In genomic region chr2:65990108-65990507, GRCm38 (mm10) we compare ENCODE assay signal across 15 mouse cellular contexts.
A peak's percentile ranks its signal among the peaks of the same experiment; 100 is the strongest.
DNase-seq lines count a peak whose midpoint lies in the region; ATAC-seq and TF ChIP-seq lines count a peak whose summit lies in the region.
"Had no signal": no experiment of that assay in that cellular context is flagged by ENCODE, and none has a peak within 500 bp of the region (broad histone marks: within the 10 kb centered on the region; RNA-seq: fewer than 3 reads in every experiment).

No protein-coding gene starts in this region.

- peak; percentile 49 for TF ChIP-seq CTCF in left cerebral cortex, adult 2 months (IDR thresholded peaks at IDR 0.05)
- TF ChIP-seq CTCF in ES-Bruce4 (IDR thresholded peaks at IDR 0.05; ENCODE audit: low read depth, low read length): peak; percentile 3

- H3K4me2 ChIP-seq in forebrain, embryonic 14.5 days (ENCODE audit: low read length): no peak overlapping the region
- no peak overlapping the region for H3K4me2 ChIP-seq in forebrain, embryonic 11.5 days (ENCODE audit: low read depth, low read length, severe bottlenecking)
- H3K4me2 ChIP-seq in heart, embryonic 12.5 days: no peak overlapping the region
- H3K4me2 ChIP-seq: hindbrain, embryonic 15.5 days; midbrain, embryonic 13.5 days had no signal

- no peaks in the 10 kb centered on the region for H3K9me3 ChIP-seq in forebrain, embryonic 14.5 days (replicated peaks; ENCODE audit: control insufficient read depth, low read length)
- no peaks in the 10 kb centered on the region for H3K9me3 ChIP-seq in forebrain, embryonic 11.5 days (ENCODE audit: control insufficient read depth, low read length)
- H3K9me3 ChIP-seq in ES-Bruce4 (replicated peaks; ENCODE audit: control insufficient read depth, insufficient read depth, low read length, poor library complexity, severe bottlenecking): no peaks in the 10 kb centered on the region
- no peaks in the 10 kb centered on the region for H3K9me3 ChIP-seq in heart, embryonic 12.5 days (replicated peaks)
- H3K9me3 ChIP-seq: hindbrain, embryonic 15.5 days; midbrain, embryonic 13.5 days had no signal

- ATAC-seq in forebrain, embryonic 14.5 days: no peak
- ATAC-seq in forebrain, embryonic 11.5 days (replicated peaks; ENCODE audit: low FRiP score): no peak
- ATAC-seq in granulocyte monocyte progenitor cell, adult 5-6 weeks (replicated peaks; ENCODE audit: poor library complexity, severe bottlenecking): peak; percentile 44
- no peak for ATAC-seq in heart, embryonic 12.5 days (ENCODE audit: insufficient number of reproducible peaks, low FRiP score)
- ATAC-seq: midbrain, embryonic 13.5 days had no signal

- no peaks in the 10 kb centered on the region for H3K36me3 ChIP-seq in forebrain, embryonic 14.5 days (ENCODE audit: control insufficient read depth, insufficient read depth, low read length)
- H3K36me3 ChIP-seq in forebrain, embryonic 11.5 days (ENCODE audit: control insufficient read depth, insufficient read depth, low read length): no peaks in the 10 kb centered on the region
- no peaks in the 10 kb centered on the region for H3K36me3 ChIP-seq in ES-Bruce4 (ENCODE audit: control insufficient read depth, insufficient read depth, low read length, poor library complexity, severe bottlenecking)
- no peaks in the 10 kb centered on the region for H3K36me3 ChIP-seq in heart, embryonic 12.5 days
- H3K36me3 ChIP-seq: hindbrain, embryonic 15.5 days; midbrain, embryonic 13.5 days had no signal

- H3K4me3 ChIP-seq in forebrain, embryonic 14.5 days (ENCODE audit: low read depth, low read length): no peak overlapping the region
- H3K4me3 ChIP-seq in forebrain, embryonic 11.5 days (ENCODE audit: low read depth, low read length): no peak overlapping the region
- no peak overlapping the region for H3K4me3 ChIP-seq in left cerebral cortex, adult 2 months
- no peak overlapping the region for H3K4me3 ChIP-seq in ES-Bruce4 (ENCODE audit: low read depth, low read length)
- H3K4me3 ChIP-seq in heart, embryonic 12.5 days: no peak overlapping the region
- H3K4me3 ChIP-seq: hindbrain, embryonic 15.5 days; midbrain, embryonic 13.5 days had no signal

- peak overlapping the region; percentile 27; the same call in 1 of the 2 replicates for H3K27ac ChIP-seq in forebrain, embryonic 14.5 days (ENCODE audit: low read depth, low read length)
- H3K27ac ChIP-seq in forebrain, embryonic 11.5 days (ENCODE audit: low read depth, low read length): no peak overlapping the region
- H3K27ac ChIP-seq in left cerebral cortex, adult 2 months: no peak overlapping the region
- H3K27ac ChIP-seq in ES-Bruce4 (ENCODE audit: insufficient read depth, low read length): no peak overlapping the region
- H3K27ac ChIP-seq in heart, embryonic 12.5 days (ENCODE audit: poor library complexity, severe bottlenecking): no peak overlapping the region
- H3K27ac ChIP-seq: hindbrain, embryonic 15.5 days had no signal

- TF ChIP-seq EP300 in ES-Bruce4 (IDR thresholded peaks at IDR 0.05; ENCODE audit: insufficient read depth, low read depth, low read length): no peak

- intact Hi-C loops in left cerebral cortex, adult 2 months (cut with DNase I): no loop called here

- H3K27me3 ChIP-seq in forebrain, embryonic 14.5 days (replicated peaks; ENCODE audit: control insufficient read depth, insufficient read depth, low read length): no peaks in the 10 kb centered on the region
- no peaks in the 10 kb centered on the region for H3K27me3 ChIP-seq in forebrain, embryonic 11.5 days (ENCODE audit: control insufficient read depth, insufficient read depth, low read length)
- no peaks in the 10 kb centered on the region for H3K27me3 ChIP-seq in ES-Bruce4 (ENCODE audit: control insufficient read depth, insufficient read depth, low read length, poor library complexity, severe bottlenecking)
- peaks cover 65% of the 10 kb centered on the region for H3K27me3 ChIP-seq in heart, embryonic 12.5 days (replicated peaks)
- H3K27me3 ChIP-seq: hindbrain, embryonic 15.5 days; midbrain, embryonic 13.5 days had no signal

- TF ChIP-seq POLR2A in ES-Bruce4 (IDR thresholded peaks at IDR 0.05; ENCODE audit: insufficient read depth, low read length): no peak

- H3K4me1 ChIP-seq in forebrain, embryonic 14.5 days (ENCODE audit: control insufficient read depth, insufficient read depth, low read length): peaks cover 29% of the 10 kb centered on the region
- peaks cover 3% of the 10 kb centered on the region; the same call in 1 of the 2 replicates for H3K4me1 ChIP-seq in forebrain, embryonic 11.5 days (replicated peaks; ENCODE audit: control insufficient read depth, insufficient read depth, low read length)
- no peaks in the 10 kb centered on the region for H3K4me1 ChIP-seq in ES-Bruce4 (ENCODE audit: control insufficient read depth, insufficient read depth, low read length)
- no peaks in the 10 kb centered on the region; the same call in 1 of the 2 replicates for H3K4me1 ChIP-seq in heart, embryonic 12.5 days (replicated peaks)

- H3K9ac ChIP-seq in forebrain, embryonic 14.5 days (ENCODE audit: low read length): no peak overlapping the region
- no peak overlapping the region for H3K9ac ChIP-seq in forebrain, embryonic 11.5 days (ENCODE audit: low read length)
- no peak overlapping the region for H3K9ac ChIP-seq in ES-Bruce4 (ENCODE audit: low read depth, poor library complexity, severe bottlenecking)
- H3K9ac ChIP-seq in heart, embryonic 12.5 days: no peak overlapping the region
- H3K9ac ChIP-seq: hindbrain, embryonic 15.5 days; midbrain, embryonic 13.5 days had no signal

- DNase-seq in forebrain, embryonic 14.5 days (ENCODE audit: low spot score): no peak
- no peak for DNase-seq in forebrain, embryonic 11.5 days (ENCODE audit: low spot score)
- no peak for DNase-seq in left cerebral cortex, adult 2 months (ENCODE audit: extremely low spot score in 1 of 2, low spot score in 2 of 2)
- DNase-seq in left cerebral cortex, adult 18-20 months (ENCODE audit: low spot score in 2 of 2): no peak
- no peak for DNase-seq in ovary, adult 18-20 months (ENCODE audit: low spot score)
- DNase-seq: cerebellum, adult 2 months; heart, adult 11 months; liver; lung, postnatal 14 days; thymus, postnatal 25 days had no signal
